Mouse (Mus musculus): Measurements from ENCODE around the gene Olfr907.

Olfr907 gene

GRCm38 (mm10) chr9:38495501-38495900 lies at the start of gene Olfr907:
Olfr907 (plus strand) TSS chr9:38495801.
- no peak for DNase-seq (ENCODE audit: low read depth, low spot score)

- DNase-seq (ENCODE audit: low read depth, low spot score) = no peak
Observed at GRCm38 (mm10) chr9:38447352-38447751, 48.2 kb upstream of the Olfr907 start, which contains the start of gene Olfr902. Olfr902 (plus strand) TSS chr9:38447652.

- no peak for DNase-seq (ENCODE audit: low read depth, low spot score)
Observed at GRCm38 (mm10) chr9:38462844-38463243, 32.8 kb upstream of the Olfr907 start, which contains the start of gene Olfr904. Olfr904 (plus strand) TSS chr9:38463144.

GRCm38 (mm10) chr9:38470807-38471206 lies 24.8 kb upstream of the Olfr907 start, which contains the start of gene Olfr905:
Olfr905 (plus strand) TSS chr9:38471107.
- no peak for DNase-seq (ENCODE audit: low read depth, low spot score)

GRCm38 (mm10) chr9:38486785-38487184 lies 8.8 kb upstream of the Olfr907 start, which contains the start of gene Olfr906:
Olfr906 (plus strand) TSS chr9:38487085.
- DNase-seq (ENCODE audit: low read depth, low spot score) = no peak

GRCm38 (mm10) chr9:38512353-38512752 lies 16.8 kb downstream of the Olfr907 start:
- DNase-seq (ENCODE audit: low read depth, low spot score) = no peak

- no peak for DNase-seq (ENCODE audit: low read depth, low spot score)
Observed at GRCm38 (mm10) chr9:38521280-38521679, 25.7 kb downstream of the Olfr907 start, which contains the start of gene Olfr911-ps1. Olfr911-ps1 (plus strand) TSS chr9:38521580.

GRCm38 (mm10) chr9:38537549-38537948 lies 41.9 kb downstream of the Olfr907 start, which contains the start of gene Olfr910:
Olfr910 (plus strand) TSS chr9:38537849.
- no peak for DNase-seq (ENCODE audit: low read depth, low spot score)

Measured in CD4-positive, CD25-positive, alpha-beta regulatory T cell, adult 2 months (primary cell).